Mouse (Mus musculus): Measurements from ENCODE around the gene Tbc1d2.

- TF ChIP-seq CTCF (IDR thresholded peaks at IDR 0.05; ENCODE audit: extremely low read depth, insufficient read depth, insufficient read length, insufficient replicate concordance) (no peak), POLR2A (IDR thresholded peaks at IDR 0.05; ENCODE audit: low read depth, low read length) (no peak)
Observed at GRCm38 (mm10) chr4:46625101-46625500, 24.9 kb downstream of the Tbc1d2 start.

Data from spleen, adult 2 months (tissue).